Mouse (Mus musculus): Measurements from ENCODE around the gene Acnat1.

GRCm38 (mm10) chr4:49503563-49503962, 29.9 kb upstream of the Acnat1 start:
- TF ChIP-seq POLR2A (IDR thresholded peaks at IDR 0.05; ENCODE audit: borderline replicate concordance, extremely low read depth, low read depth, low read length): no peak
- no peak for TF ChIP-seq CTCF (IDR thresholded peaks at IDR 0.05; ENCODE audit: insufficient read depth, low read length)
